Mouse (Mus musculus) liver, adult 2 months (tissue): ENCODE results near the gene Adamtsl1. TPM values are rescaled to one million over a fixed set of nuclear protein-coding genes. Genes with fewer than 3 reads are reported as not detected.

Source experiments
- DNase-seq: peaks from one replicate; pipeline ENCODE4 v3.0.0-alpha.2; 2011; ENCODE audit warnings: low read depth, low spot score; ENCODE audit errors: extremely low read depth
- H3K27ac ChIP-seq: fragments of 200-500 bp; replicated peaks from 2 replicates; pipeline ENCODE4 v1.5.1; 2012; ENCODE audit warnings: low read depth, mild to moderate bottlenecking, control low read depth, inconsistent platforms, low read length; ENCODE audit not compliant: insufficient read depth
- H3K27me3 ChIP-seq: fragments of 200-500 bp; 2 replicates; pipeline ENCODE4 v1.6.1; 2012; ENCODE audit warnings: mild to moderate bottlenecking, moderate library complexity, low read length, inconsistent platforms; ENCODE audit not compliant: control insufficient read depth, insufficient read depth
- H3K36me3 ChIP-seq: fragments of 200-500 bp; 2 replicates; pipeline ENCODE4 v1.6.1; 2012; ENCODE audit warnings: low read length, inconsistent platforms; ENCODE audit not compliant: control insufficient read depth, insufficient read depth
- H3K4me1 ChIP-seq: fragments of 200-500 bp; 2 replicates; pipeline ENCODE4 v1.6.1; 2011; ENCODE audit warnings: low read length; ENCODE audit not compliant: control insufficient read depth, insufficient read depth
- H3K4me3 ChIP-seq: fragments of 200-500 bp; 2 replicates; pipeline ENCODE4 v1.5.1; 2011; ENCODE audit warnings: low read depth, mild to moderate bottlenecking, control low read depth, low read length, moderate library complexity; ENCODE audit not compliant: insufficient read depth
- H3K79me2 ChIP-seq: fragments of 200-500 bp; 2 replicates; pipeline ENCODE4 v1.6.1; 2012; ENCODE audit warnings: inconsistent platforms, mild to moderate bottlenecking, low read length, moderate library complexity; ENCODE audit not compliant: control insufficient read depth, insufficient read depth
- H3K9ac ChIP-seq: fragments of 200-500 bp; 2 replicates; pipeline ENCODE4 v1.6.1; 2012; ENCODE audit warnings: low read depth, mild to moderate bottlenecking, control low read depth, inconsistent platforms, low read length
- CTCF ChIP-seq: fragments of 200-500 bp; IDR thresholded peaks from 2 replicates; pipeline ENCODE4 v1.5.1; 2011; ENCODE audit warnings: low read depth, low read length, control low read depth
- POLR2A ChIP-seq: fragments of 200-500 bp; IDR thresholded peaks from 2 replicates; pipeline ENCODE4 v1.6.1; 2011; ENCODE audit warnings: low read length, control low read depth; ENCODE audit not compliant: insufficient read depth; ENCODE audit errors: extremely low read depth
- WGBS: fragments of 180-500 bp; shearing (Covaris S2); methylation state at CpG from one replicate; pipeline ENCODE4 v1.1.7; 2018; 5-methylcytosine and 5-hydroxymethylcytosine counted together
- polyA plus RNA-seq: library from polyadenylated mRNA; depleted of rRNA; stranded (reverse); fragments of >200 nt; gene quantifications from 2 replicates; pipeline ENCODE4 v1.2.3, GENCODE M21; 2012
- total RNA-seq: library from RNA; depleted of rRNA; stranded (reverse); fragments of >200 nt; gene quantifications from 2 replicates; pipeline ENCODE4 v1.2.3, GENCODE M21; 2014

The Adamtsl1 gene
- total and polyA plus RNA-seq, 2 experiments: 0.61 to 0.65 TPM

GRCm38 (mm10) chr4:86329481-86329880 lies 815.5 kb downstream of the Adamtsl1 start:
- peak; percentile 45 for DNase-seq
- no peak overlapping the region for H3K27ac ChIP-seq
- peaks cover 2% of the 10 kb centered on the region; the same call in 1 of the 2 replicates for H3K4me1 ChIP-seq
- TF ChIP-seq POLR2A: no peak
- TF ChIP-seq CTCF: no peak
- H3K36me3 ChIP-seq: no peaks in the 10 kb centered on the region
- 35% methylated on average over 1 of the region's 1 CpGs for WGBS
- H3K79me2 ChIP-seq: no peaks in the 10 kb centered on the region
- H3K4me3 ChIP-seq: no peak overlapping the region
- no peak overlapping the region for H3K9ac ChIP-seq
- no peaks in the 10 kb centered on the region for H3K27me3 ChIP-seq

GRCm38 (mm10) chr4:86335861-86336415 lies 822.0 kb downstream of the Adamtsl1 start:
- Histone ChIP-seq H3K27me3 (no peaks in the 10 kb centered on the region), H3K27ac (no peak overlapping the region), H3K4me1 (no peaks in the 10 kb centered on the region), H3K79me2 (no peaks in the 10 kb centered on the region), H3K36me3 (no peaks in the 10 kb centered on the region), H3K9ac (no peak overlapping the region), H3K4me3 (no peak overlapping the region)
- TF ChIP-seq POLR2A (no peak), CTCF (no peak)
- WGBS: 67% methylated on average over 10 of the region's 10 CpGs
- DNase-seq: no peak

- H3K4me3 ChIP-seq: no peak overlapping the region
- TF ChIP-seq CTCF (no peak), POLR2A (no peak)
- H3K27ac ChIP-seq: no peak overlapping the region
- no peaks in the 10 kb centered on the region for H3K36me3 ChIP-seq
- H3K9ac ChIP-seq: no peak overlapping the region
- no peaks in the 10 kb centered on the region for H3K27me3 ChIP-seq
- no peaks in the 10 kb centered on the region for H3K4me1 ChIP-seq
- H3K79me2 ChIP-seq: no peaks in the 10 kb centered on the region
- 75% methylated on average over 6 of the region's 6 CpGs for WGBS
- no peak for DNase-seq
Observed at GRCm38 (mm10) chr4:86337216-86337765, 823.3 kb downstream of the Adamtsl1 start.

- no peak for TF ChIP-seq POLR2A
- Histone ChIP-seq H3K4me1 (peaks cover 3% of the 10 kb centered on the region; the same call in 1 of the 2 replicates), H3K27me3 (no peaks in the 10 kb centered on the region), H3K79me2 (no peaks in the 10 kb centered on the region), H3K36me3 (no peaks in the 10 kb centered on the region), H3K4me3 (no peak overlapping the region), H3K27ac (no peak overlapping the region), H3K9ac (no peak overlapping the region)
- WGBS: 80% methylated on average over 4 of the region's 4 CpGs
- DNase-seq: peak; percentile 13
Observed at GRCm38 (mm10) chr4:86349341-86349740, 835.4 kb downstream of the Adamtsl1 start.

- no peak for TF ChIP-seq POLR2A
- no peak for TF ChIP-seq CTCF
- Histone ChIP-seq H3K79me2 (no peaks in the 10 kb centered on the region), H3K4me3 (no peak overlapping the region), H3K36me3 (no peaks in the 10 kb centered on the region), H3K27ac (no peak overlapping the region), H3K4me1 (peaks cover 3% of the 10 kb centered on the region; the same call in 1 of the 2 replicates), H3K9ac (no peak overlapping the region), H3K27me3 (no peaks in the 10 kb centered on the region)
- WGBS: 70% methylated on average over 4 of the region's 4 CpGs
- DNase-seq: no peak
Observed at GRCm38 (mm10) chr4:86352121-86352520, 838.1 kb downstream of the Adamtsl1 start.

- Histone ChIP-seq H3K27me3 (no peaks in the 10 kb centered on the region), H3K4me3 (no peak overlapping the region), H3K36me3 (no peaks in the 10 kb centered on the region), H3K27ac (no peak overlapping the region), H3K4me1 (peaks cover 3% of the 10 kb centered on the region; the same call in 1 of the 2 replicates), H3K9ac (no peak overlapping the region), H3K79me2 (no peaks in the 10 kb centered on the region)
- TF ChIP-seq CTCF: no peak
- no peak for TF ChIP-seq POLR2A
- no peak for DNase-seq
- WGBS: 96% methylated on average over 4 of the region's 4 CpGs
Observed at GRCm38 (mm10) chr4:86353550-86353949, 839.6 kb downstream of the Adamtsl1 start.
